Mouse (Mus musculus) spleen, adult 2 months (tissue): Measurements from ENCODE around the gene Mta2.

ENCODE experiments used
- CTCF ChIP-seq: fragments of 200-500 bp; IDR thresholded peaks from 2 replicates; pipeline ENCODE4 v1.5.1; 2011; ENCODE audit warnings: mild to moderate bottlenecking, inconsistent platforms; ENCODE audit not compliant: insufficient read depth, insufficient read length, insufficient replicate concordance; ENCODE audit errors: extremely low read depth
- POLR2A ChIP-seq: fragments of 200-500 bp; IDR thresholded peaks from 2 replicates; pipeline ENCODE4 v1.6.1; 2011; ENCODE audit warnings: low read depth, low read length, inconsistent platforms

- no peak for TF ChIP-seq POLR2A
- no peak for TF ChIP-seq CTCF
Observed at GRCm38 (mm10) chr19:8991871-8992735, 50.4 kb downstream of the Mta2 start.
